Mouse (Mus musculus) A20 (cell line): Measurements from ENCODE around the gene Lrch4.

Source experiments
- DNase-seq: peaks from one replicate; pipeline ENCODE4 v3.0.0-alpha.2; 2011; ENCODE audit warnings: low read depth, low spot score

The Lrch4 gene

GRCm38 (mm10) chr5:137690531-137690930, 61.6 kb downstream of the Lrch4 start:
- no peak for DNase-seq
